Mouse (Mus musculus) hindbrain, embryonic 16.5 days (tissue): ENCODE results near the gene Upf3b. TPM values are rescaled to one million over a fixed set of nuclear protein-coding genes. Genes with fewer than 3 reads are reported as not detected.
"Not testable (repeated sequence)": the region's sequence is repeated elsewhere in the genome, so short reads cannot be mapped to it uniquely, and the experiment has no call there.

Experiments used
- ATAC-seq: fragments of 200-750 bp; cut with Nextera tagmentation; 2 replicates; pipeline ENCODE4 v1.8.0; 2017; ENCODE audit warnings: moderate TSS enrichment, moderate library complexity
- H3K27ac ChIP-seq: fragments of 300-500 bp; sonication (generic); 2 replicates; pipeline ENCODE4 v1.5.1; 2014; ENCODE audit warnings: low read depth, mild to moderate bottlenecking, control low read depth, low read length, moderate library complexity
- H3K27me3 ChIP-seq: fragments of 300-500 bp; sonication (generic); replicated peaks from 2 replicates; pipeline ENCODE4 v1.6.1; 2014; ENCODE audit warnings: low read length; ENCODE audit not compliant: control insufficient read depth, insufficient read depth
- H3K36me3 ChIP-seq: fragments of 300-500 bp; sonication (generic); 2 replicates; pipeline ENCODE4 v1.6.1; 2014; ENCODE audit warnings: mild to moderate bottlenecking, low read length, moderate library complexity, mixed read lengths; ENCODE audit not compliant: control insufficient read depth, insufficient read depth
- H3K4me1 ChIP-seq: fragments of 300-500 bp; sonication (generic); 2 replicates; pipeline ENCODE4 v1.6.1; 2014; ENCODE audit warnings: low read depth, low read length; ENCODE audit not compliant: control insufficient read depth, insufficient read depth
- H3K4me2 ChIP-seq: fragments of 300-500 bp; sonication (generic); 2 replicates; pipeline ENCODE4 v1.6.1; 2014; ENCODE audit warnings: mild to moderate bottlenecking, low read length, control low read depth, moderate library complexity
- H3K4me3 ChIP-seq: fragments of 300-500 bp; sonication (generic); 2 replicates; pipeline ENCODE4 v1.5.1; 2014; ENCODE audit warnings: mild to moderate bottlenecking, low read length, control low read depth, moderate library complexity
- H3K9ac ChIP-seq: fragments of 300-500 bp; sonication (generic); 2 replicates; pipeline ENCODE4 v1.6.1; 2014; ENCODE audit warnings: low read depth, mild to moderate bottlenecking, control low read depth, low read length, moderate library complexity
- H3K9me3 ChIP-seq: fragments of 300-500 bp; sonication (generic); 2 replicates; pipeline ENCODE4 v1.6.1; 2014; ENCODE audit warnings: mild to moderate bottlenecking, low read length, moderate library complexity; ENCODE audit not compliant: control insufficient read depth
- WGBS: fragments of 180-500 bp; shearing (Covaris S2); extraction: QIAGEN DNeasy Blood & Tissue Kit; methylation state at CpG from one replicate; pipeline ENCODE4 v1.1.7; 2014; 5-methylcytosine and 5-hydroxymethylcytosine counted together
- polyA plus RNA-seq: library from polyadenylated mRNA; unstranded; fragments of >200 nt; fragmentation: Nextera tagmentation; extraction: Ambion mirVana; gene quantifications from 2 replicates; pipeline ENCODE4 v1.2.1, GENCODE M21; 2015

Gene Upf3b
- polyA plus RNA-seq, 1 experiment from 2014 or later = 27.2 TPM

- H3K9ac ChIP-seq = peak within 1 kb of the TSS; percentile 68
- WGBS = 15% methylated on average over 37 of the region's 38 CpGs
- H3K4me3 ChIP-seq = peak within 1 kb of the TSS; percentile 54
- peak; percentile 96 for ATAC-seq
- H3K9me3 ChIP-seq = no peaks in the 10 kb centered on the region
- peak within 1 kb of the TSS; percentile 53 for H3K4me2 ChIP-seq
- no peaks in the 10 kb centered on the region for H3K27me3 ChIP-seq
- H3K4me1 ChIP-seq = peaks cover 5% of the 10 kb centered on the region; the same call in 1 of the 2 replicates
- peak within 1 kb of the TSS; percentile 87 for H3K27ac ChIP-seq
- no peaks in the 10 kb centered on the region for H3K36me3 ChIP-seq
Observed at GRCm38 (mm10) chrX:37084927-37085660, 25.0 kb downstream of the Upf3b start, which contains the start of gene Rpl39. TSS of gene Rpl39 (minus strand) at chrX:37085402.

- Histone ChIP-seq H3K9me3 (no peaks in the 10 kb centered on the region), H3K9ac (peak overlapping the region; percentile 68), H3K27me3 (no peaks in the 10 kb centered on the region), H3K4me1 (peaks cover 5% of the 10 kb centered on the region; the same call in 1 of the 2 replicates), H3K4me2 (peak overlapping the region; percentile 52), H3K36me3 (no peaks in the 10 kb centered on the region), H3K27ac (peak overlapping the region; percentile 87), H3K4me3 (peak overlapping the region; percentile 54)
- WGBS = 13% methylated on average over 19 of the region's 19 CpGs
- peak; percentile 3 for ATAC-seq
Observed at GRCm38 (mm10) chrX:37084318-37084926, 25.7 kb downstream of the Upf3b start.

GRCm38 (mm10) chrX:37081194-37081593 is 28.9 kb downstream of the Upf3b start:
- H3K4me2 ChIP-seq = no peak overlapping the region
- 57% methylated on average over 6 of the region's 6 CpGs for WGBS
- no peaks in the 10 kb centered on the region for H3K36me3 ChIP-seq
- H3K9me3 ChIP-seq = no peaks in the 10 kb centered on the region
- H3K27me3 ChIP-seq = no peaks in the 10 kb centered on the region
- H3K27ac ChIP-seq = no peak overlapping the region
- no peak overlapping the region for H3K9ac ChIP-seq
- H3K4me1 ChIP-seq = peaks cover 5% of the 10 kb centered on the region; the same call in 1 of the 2 replicates
- no peak overlapping the region for H3K4me3 ChIP-seq
- ATAC-seq = no peak

- not testable (repeated sequence) for H3K27ac ChIP-seq, H3K27me3 ChIP-seq, H3K4me1 ChIP-seq, H3K9ac ChIP-seq, H3K4me3 ChIP-seq, H3K4me2 ChIP-seq, H3K9me3 ChIP-seq, H3K36me3 ChIP-seq, ATAC-seq
- WGBS = 69% methylated on average over 3 of the region's 4 CpGs
Observed at GRCm38 (mm10) chrX:37080345-37080744, 29.8 kb downstream of the Upf3b start.

GRCm38 (mm10) chrX:37076651-37077050 is 33.5 kb downstream of the Upf3b start:
- Histone ChIP-seq H3K36me3 (no peaks in the 10 kb centered on the region), H3K4me1 (no peaks in the 10 kb centered on the region), H3K9me3 (no peaks in the 10 kb centered on the region), H3K9ac (no peak overlapping the region), H3K27me3 (no peaks in the 10 kb centered on the region), H3K4me2 (no peak overlapping the region), H3K4me3 (no peak overlapping the region), H3K27ac (no peak overlapping the region)
- no peak for ATAC-seq
- 84% methylated on average over 8 of the region's 8 CpGs for WGBS

GRCm38 (mm10) chrX:37074262-37074892 is 35.7 kb downstream of the Upf3b start:
- WGBS = 37% methylated on average over 9 of the region's 9 CpGs
- peak; percentile 64; the same call in 1 of the 2 replicates for ATAC-seq

GRCm38 (mm10) chrX:37068766-37069165 is 41.4 kb downstream of the Upf3b start:
- no peaks in the 10 kb centered on the region for H3K27me3 ChIP-seq
- H3K9me3 ChIP-seq = no peaks in the 10 kb centered on the region
- no peaks in the 10 kb centered on the region for H3K4me1 ChIP-seq
- no peak overlapping the region for H3K4me3 ChIP-seq
- no peak overlapping the region for H3K27ac ChIP-seq
- no peaks in the 10 kb centered on the region for H3K36me3 ChIP-seq
- no peak for ATAC-seq
- H3K9ac ChIP-seq = no peak overlapping the region
- 91% methylated on average over 5 of the region's 5 CpGs for WGBS
- H3K4me2 ChIP-seq = no peak overlapping the region

More at GRCm38 (mm10) chrX:37074262-37074892, 35.7 kb downstream of the Upf3b start:
- Histone ChIP-seq H3K4me3 (no peak overlapping the region), H3K9me3 (no peaks in the 10 kb centered on the region), H3K4me2 (no peak overlapping the region), H3K4me1 (no peaks in the 10 kb centered on the region), H3K27ac (no peak overlapping the region), H3K36me3 (no peaks in the 10 kb centered on the region), H3K9ac (no peak overlapping the region; the same call in 1 of the 2 replicates), H3K27me3 (no peaks in the 10 kb centered on the region)

GRCm38 (mm10) chrX:37067299-37067698 is 42.8 kb downstream of the Upf3b start:
- Histone ChIP-seq H3K9me3 (no peaks in the 10 kb centered on the region), H3K27me3 (no peaks in the 10 kb centered on the region), H3K4me1 (no peaks in the 10 kb centered on the region), H3K27ac (no peak overlapping the region), H3K9ac (no peak overlapping the region), H3K4me3 (no peak overlapping the region), H3K36me3 (no peaks in the 10 kb centered on the region), H3K4me2 (no peak overlapping the region)
- 74% methylated on average over 3 of the region's 3 CpGs for WGBS
- ATAC-seq = no peak

GRCm38 (mm10) chrX:37063902-37064301 is 46.2 kb downstream of the Upf3b start:
- Histone ChIP-seq H3K36me3 (no peaks in the 10 kb centered on the region), H3K4me3 (no peak overlapping the region), H3K4me2 (no peak overlapping the region), H3K4me1 (no peaks in the 10 kb centered on the region), H3K27me3 (no peaks in the 10 kb centered on the region), H3K9me3 (no peaks in the 10 kb centered on the region), H3K9ac (no peak overlapping the region), H3K27ac (no peak overlapping the region)
- 82% methylated on average over 9 of the region's 9 CpGs for WGBS
- no peak for ATAC-seq
